Mouse (Mus musculus) kidney, postnatal 0 days (tissue): ENCODE data around the gene 4930562C15Rik. TPM values are rescaled to one million over a fixed set of nuclear protein-coding genes. Genes with fewer than 3 reads are reported as not detected.

Experiments
- ATAC-seq: fragments of 200-750 bp; cut with Nextera tagmentation; replicated peaks from 2 replicates; pipeline ENCODE4 v1.8.0; 2017; ENCODE audit warnings: low read depth, moderate number of reproducible peaks, moderate TSS enrichment, moderate library complexity; ENCODE audit not compliant: low FRiP score
- DNase-seq: peaks from one replicate; pipeline ENCODE4 v3.0.0-alpha.2; 2016; ENCODE audit warnings: low spot score
- H3K27ac ChIP-seq: fragments of 300-500 bp; sonication (generic); 2 replicates; pipeline ENCODE4 v1.5.1; 2014; ENCODE audit warnings: mild to moderate bottlenecking
- H3K27me3 ChIP-seq: fragments of 300-500 bp; sonication (generic); 2 replicates; pipeline ENCODE4 v1.6.1; 2014; ENCODE audit warnings: low read length, mixed read lengths; ENCODE audit not compliant: insufficient read depth
- H3K36me3 ChIP-seq: fragments of 300-500 bp; sonication (generic); 2 replicates; pipeline ENCODE4 v1.6.1; 2014; ENCODE audit warnings: low read length, mixed read lengths; ENCODE audit not compliant: insufficient read depth
- H3K4me1 ChIP-seq: fragments of 300-500 bp; sonication (generic); replicated peaks from 2 replicates; pipeline ENCODE4 v1.6.1; 2014; ENCODE audit warnings: antibody characterized with exemption, low read length, mixed read lengths; ENCODE audit not compliant: insufficient read depth
- H3K4me2 ChIP-seq: fragments of 300-500 bp; sonication (generic); 2 replicates; pipeline ENCODE4 v1.6.1; 2014; ENCODE audit warnings: mild to moderate bottlenecking, low read length, moderate library complexity, mixed read lengths
- H3K4me3 ChIP-seq: fragments of 300-500 bp; sonication (generic); replicated peaks from 2 replicates; pipeline ENCODE4 v1.5.1; 2014; ENCODE audit warnings: low read depth, low read length
- H3K9ac ChIP-seq: fragments of 300-500 bp; sonication (generic); 2 replicates; pipeline ENCODE4 v1.6.1; 2014; ENCODE audit warnings: low read depth, low read length
- H3K9me3 ChIP-seq: fragments of 300-500 bp; sonication (generic); replicated peaks from 2 replicates; pipeline ENCODE4 v1.6.1; 2016; ENCODE audit warnings: low read length, inconsistent platforms, mixed read lengths
- CTCF ChIP-seq: IDR thresholded peaks from 2 replicates; pipeline ENCODE4 v1.5.1; 2016; ENCODE audit warnings: antibody characterized with exemption, low read depth, mild to moderate bottlenecking, moderate library complexity
- whole genome bisulfite sequencing: fragments of 180-500 bp; shearing (Covaris S2); extraction: QIAGEN DNeasy Blood & Tissue Kit; methylation state at CpG from one replicate; pipeline ENCODE4 v1.1.7; 2014; 5-methylcytosine and 5-hydroxymethylcytosine counted together
- polyA plus RNA-seq: library from polyadenylated mRNA; unstranded; fragments of >200 nt; fragmentation: Nextera tagmentation; extraction: Ambion mirVana; gene quantifications from 2 replicates; pipeline ENCODE4 v1.2.1, GENCODE M21; 2015

4930562C15Rik gene
- polyA plus RNA-seq, 1 experiment from 2014 or later: 0.14 TPM

DNA sequence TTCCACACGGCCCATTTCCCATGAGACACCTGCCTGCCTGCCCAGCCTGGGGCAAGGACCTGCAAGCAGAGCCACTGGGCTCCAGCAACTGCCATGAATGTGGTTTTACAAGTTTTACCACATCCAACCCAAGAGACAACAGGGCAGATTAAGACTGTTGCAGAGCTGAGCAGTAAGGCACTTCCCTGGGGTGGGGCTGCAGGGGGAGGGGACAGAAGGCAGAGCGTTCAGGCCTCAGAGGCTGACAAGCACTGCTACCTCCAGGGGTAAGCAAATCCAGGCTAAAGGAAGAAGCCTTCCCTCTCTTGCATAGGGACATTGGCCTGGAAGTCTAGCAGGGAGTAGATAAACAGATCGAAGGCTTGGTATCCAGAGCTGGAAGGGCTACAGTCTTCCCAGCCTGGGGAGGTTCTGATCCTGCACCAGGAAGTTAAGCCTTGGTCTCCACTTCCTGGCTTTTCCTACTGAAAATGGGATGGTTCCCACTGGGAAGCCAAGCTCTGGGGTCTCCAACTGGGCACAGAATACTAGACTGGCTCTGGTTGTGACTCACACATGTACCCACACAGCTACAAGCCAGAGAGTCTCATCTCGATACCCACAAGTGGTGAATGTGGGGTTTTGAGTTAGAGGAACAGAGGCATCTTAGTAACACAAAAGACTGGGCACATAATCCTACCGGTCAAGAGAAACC lies 43.1 kb downstream of the 4930562C15Rik start:
- Histone ChIP-seq H3K4me1 (peaks cover 23% of the 10 kb centered on the region), H3K36me3 (peaks cover 23% of the 10 kb centered on the region; the same call in 1 of the 2 replicates), H3K4me3 (peak overlapping the region; percentile 89), H3K9ac (peak overlapping the region; percentile 94), H3K9me3 (no peaks in the 10 kb centered on the region), H3K27ac (peak overlapping the region; percentile 100), H3K4me2 (peak overlapping the region; percentile 89), H3K27me3 (no peaks in the 10 kb centered on the region)
- ATAC-seq (no peak; the same call in 1 of the 2 replicates), DNase-seq (no peak)
- WGBS: 11% methylated on average over 5 of the region's 5 CpGs
- no peak for TF ChIP-seq CTCF

DNA sequence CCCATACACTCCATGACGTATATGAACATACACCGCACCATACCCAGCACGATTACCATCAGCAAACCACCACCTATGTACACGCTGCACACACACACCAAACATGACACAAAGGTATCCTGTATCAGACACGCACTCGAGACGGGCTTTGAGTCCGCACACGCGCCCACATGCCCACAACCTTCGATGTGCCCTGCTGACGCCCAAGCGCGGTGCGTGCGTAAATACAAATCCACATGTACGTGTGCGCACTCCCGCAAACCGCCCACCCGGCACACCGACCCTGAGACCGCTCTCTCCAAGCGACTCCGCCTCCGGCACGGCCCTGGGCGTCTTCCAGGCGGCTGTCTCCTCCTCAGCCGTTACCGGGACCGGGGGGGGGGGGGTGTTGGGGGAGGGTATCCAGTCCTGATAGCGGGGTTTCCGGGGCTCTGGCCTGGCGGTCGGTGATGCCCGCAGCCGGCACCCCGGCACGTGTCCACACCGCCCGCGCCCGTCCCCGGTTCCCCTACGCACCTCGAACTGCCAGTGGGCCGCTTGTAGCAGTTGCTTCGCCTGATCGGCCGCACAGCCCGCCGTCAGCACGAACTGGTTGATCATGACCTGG lies 44.0 kb downstream of the 4930562C15Rik start:
- DNase-seq: no peak

DNA sequence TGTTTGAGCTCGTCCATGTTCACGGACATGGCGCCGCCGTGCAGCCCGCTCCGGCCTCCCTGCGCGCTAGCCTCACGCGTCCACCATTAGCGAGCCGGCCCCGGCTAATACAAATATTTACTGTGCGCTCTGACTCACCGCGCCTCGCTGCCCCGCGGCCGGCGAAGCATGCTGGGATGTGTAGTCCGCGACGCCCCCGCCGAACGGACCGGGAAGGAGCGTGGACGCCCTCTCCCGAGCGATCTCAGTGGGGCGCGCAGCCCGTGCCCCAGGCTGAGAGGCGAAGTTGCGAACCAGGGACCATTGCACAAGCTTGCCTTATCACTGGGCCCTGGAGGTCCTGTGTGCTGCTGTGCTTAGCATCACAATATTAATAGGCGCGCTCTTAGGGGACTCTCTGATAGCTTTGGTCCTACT lies 44.5 kb downstream of the 4930562C15Rik start:
- Histone ChIP-seq H3K27ac (peak overlapping the region; percentile 100), H3K9me3 (no peaks in the 10 kb centered on the region), H3K36me3 (peaks cover 13% of the 10 kb centered on the region; the same call in 1 of the 2 replicates), H3K4me3 (peak overlapping the region; percentile 89), H3K27me3 (no peaks in the 10 kb centered on the region), H3K4me2 (peak overlapping the region; percentile 89), H3K4me1 (peaks cover 23% of the 10 kb centered on the region), H3K9ac (peak overlapping the region; percentile 94)
- peak; percentile 62 for ATAC-seq
- DNase-seq: peak; percentile 93
- WGBS: under 1% methylated on average over 40 of the region's 40 CpGs
- TF ChIP-seq CTCF: peak; percentile 30; the same call in 1 of the 2 replicates

More for the DNA sequence above, 44.0 kb downstream of the 4930562C15Rik start:
- H3K27ac ChIP-seq: peak overlapping the region; percentile 100
- H3K4me1 ChIP-seq: peaks cover 23% of the 10 kb centered on the region
- peak; percentile 14 for ATAC-seq
- peak overlapping the region; percentile 89 for H3K4me2 ChIP-seq
- no peaks in the 10 kb centered on the region for H3K9me3 ChIP-seq
- no peak for TF ChIP-seq CTCF
- H3K27me3 ChIP-seq: no peaks in the 10 kb centered on the region
- H3K36me3 ChIP-seq: peaks cover 18% of the 10 kb centered on the region; the same call in 1 of the 2 replicates
- 0% methylated on average over 53 of the region's 54 CpGs for WGBS
- peak overlapping the region; percentile 89 for H3K4me3 ChIP-seq
- H3K9ac ChIP-seq: peak overlapping the region; percentile 94

DNA sequence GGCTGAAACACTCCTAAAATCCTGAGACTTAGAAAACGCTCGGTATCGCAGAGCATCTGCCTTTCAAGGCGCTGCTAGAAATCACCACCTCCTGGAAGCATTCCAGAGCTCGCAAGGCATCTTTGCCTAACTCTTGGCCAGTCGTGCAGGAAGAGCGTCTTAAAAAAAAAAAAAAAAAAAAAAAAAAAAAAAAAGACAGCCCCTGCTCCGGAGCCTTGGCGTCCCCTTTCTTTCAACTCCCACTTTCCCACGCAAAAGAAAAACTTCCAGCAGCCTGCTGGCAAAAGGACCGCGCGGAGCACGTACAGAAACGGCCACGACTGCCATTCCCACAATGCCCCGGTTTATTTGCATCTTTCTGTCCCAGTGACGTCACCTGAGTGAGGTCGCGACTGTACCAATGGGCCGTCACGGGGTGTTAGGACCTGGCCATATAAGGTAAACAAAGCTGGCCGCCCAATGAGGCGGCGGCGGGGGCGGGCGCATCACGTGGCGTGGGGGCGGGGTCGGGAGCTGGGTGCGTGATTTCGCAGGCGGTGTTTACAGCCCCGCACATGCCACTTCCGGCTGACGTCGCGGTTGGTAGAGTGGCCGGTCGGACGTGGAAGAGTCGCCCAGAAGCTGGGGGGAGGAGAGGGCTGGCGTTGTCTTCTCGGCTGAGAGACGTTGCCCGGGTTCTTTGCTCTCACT lies 45.1 kb downstream of the 4930562C15Rik start, which contains the start of gene Ubald1:
Gene Ubald1 (minus strand): TSS at position 180 of the 690 bp plus-strand sequence.
- ATAC-seq (peak; percentile 89), DNase-seq (peak; percentile 100)
- H3K4me2 ChIP-seq: peak within 1 kb of the TSS; percentile 89

DNA sequence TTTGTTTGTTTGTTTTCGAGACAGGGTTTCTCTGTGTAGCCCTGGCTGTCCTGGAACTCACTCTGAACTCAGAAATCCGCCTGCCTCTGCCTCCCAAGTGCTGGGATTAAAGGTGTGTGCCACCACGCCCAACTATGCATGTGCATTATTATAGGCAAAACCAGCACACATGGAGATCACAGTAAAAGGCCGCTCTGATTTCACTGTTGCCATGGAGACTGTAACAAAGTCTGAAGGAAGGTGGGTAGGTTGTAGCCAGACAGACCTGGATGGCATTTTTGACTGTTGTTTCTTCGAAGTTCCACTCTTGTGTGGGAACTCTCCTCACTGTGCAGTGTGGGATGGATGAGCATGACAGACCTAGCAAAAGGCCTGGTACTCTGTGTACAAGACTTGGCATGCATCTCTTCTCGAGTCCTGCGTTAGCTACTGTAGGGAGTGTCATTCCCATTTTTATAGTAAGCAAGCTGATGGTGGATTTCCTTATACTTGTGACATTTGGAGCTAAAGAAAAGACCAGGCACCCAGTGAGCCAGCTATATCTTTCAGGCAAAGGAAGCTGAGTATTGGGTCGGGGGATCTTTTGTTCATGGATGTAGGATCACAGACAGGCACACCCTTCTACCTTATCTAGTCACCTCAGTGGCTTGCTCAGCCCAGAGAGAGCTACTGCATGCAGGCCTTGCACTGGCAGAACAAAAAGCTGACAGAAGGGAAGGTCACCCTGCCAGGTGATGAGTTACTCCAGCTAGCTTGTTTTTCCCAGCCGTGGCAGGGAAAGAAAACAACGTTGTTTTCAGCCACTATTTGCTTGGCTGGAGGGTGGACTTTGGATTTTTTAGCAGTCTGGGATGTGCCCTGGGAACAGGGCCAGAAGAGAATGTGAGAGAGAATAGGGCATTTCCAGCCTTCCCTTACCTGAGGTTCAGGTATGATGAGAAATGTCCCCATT lies 46.5 kb downstream of the 4930562C15Rik start:
- Histone ChIP-seq H3K4me1 (peaks cover 19% of the 10 kb centered on the region), H3K4me2 (peak overlapping the region; percentile 89), H3K4me3 (peak overlapping the region; percentile 89), H3K27ac (peak overlapping the region; percentile 100), H3K36me3 (no peaks in the 10 kb centered on the region), H3K9me3 (no peaks in the 10 kb centered on the region), H3K27me3 (no peaks in the 10 kb centered on the region), H3K9ac (peak overlapping the region; percentile 78; the same call in 1 of the 2 replicates)
- DNase-seq (no peak), ATAC-seq (no peak)
- 67% methylated on average over 10 of the region's 10 CpGs for WGBS
- TF ChIP-seq CTCF: no peak

More for the DNA sequence above, 45.1 kb downstream of the 4930562C15Rik start, which contains the start of gene Ubald1:
- no peaks in the 10 kb centered on the region for H3K27me3 ChIP-seq
- no peaks in the 10 kb centered on the region for H3K9me3 ChIP-seq
- TF ChIP-seq CTCF: no peak; the same call in 1 of the 2 replicates
- peak within 1 kb of the TSS; percentile 89 for H3K4me3 ChIP-seq
- H3K4me1 ChIP-seq: peaks cover 23% of the 10 kb centered on the region
- peak within 1 kb of the TSS; percentile 94 for H3K9ac ChIP-seq
- 1% methylated on average over 48 of the region's 48 CpGs for WGBS
- H3K27ac ChIP-seq: peak within 1 kb of the TSS; percentile 100
- peaks cover 9% of the 10 kb centered on the region; the same call in 1 of the 2 replicates for H3K36me3 ChIP-seq
